Mouse (Mus musculus): ENCODE data around the gene Pnpla6.

DNA sequence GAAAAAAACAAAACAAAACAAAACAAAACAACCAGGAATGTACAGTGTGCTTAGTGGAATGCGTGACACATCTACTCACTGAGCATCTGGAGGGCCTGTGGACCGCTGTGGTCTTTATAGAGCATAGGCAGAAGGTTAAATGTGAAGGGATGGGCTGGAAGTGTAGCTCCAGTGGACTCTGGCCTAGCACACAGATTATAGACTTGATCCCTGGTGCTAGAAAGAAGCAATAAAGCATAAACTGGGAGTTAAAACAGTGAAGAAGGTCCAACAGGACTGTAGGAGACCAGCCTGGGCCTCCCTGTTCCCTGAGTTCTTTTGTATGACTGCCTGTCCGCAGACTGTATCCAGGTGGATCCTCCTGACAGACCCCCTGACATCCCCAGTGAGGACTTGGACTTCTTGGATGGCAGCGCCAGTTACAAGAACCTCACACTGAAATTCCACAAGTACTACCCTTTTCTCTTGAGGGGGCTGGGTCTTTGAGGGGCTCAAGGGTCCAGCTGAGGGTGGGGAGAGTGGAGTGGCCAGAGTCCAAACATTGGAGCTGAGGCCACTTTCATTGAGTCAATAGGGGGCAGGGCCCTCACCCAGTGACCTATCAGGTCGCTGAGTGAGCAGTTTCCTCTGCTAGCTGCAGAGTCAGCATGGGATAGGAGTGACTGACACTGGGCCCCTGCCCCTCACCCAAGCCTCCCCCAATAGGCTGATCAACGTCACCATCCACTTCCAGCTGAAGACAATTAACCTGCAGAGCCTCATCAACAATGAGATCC, 7.0 kb upstream of the Pnpla6 start:
- TF ChIP-seq CTCF (IDR thresholded peaks at IDR 0.05; ENCODE audit: low read depth): no peak
- TF ChIP-seq EP300 (IDR thresholded peaks at IDR 0.05; ENCODE audit: low read depth): no peak

Data from liver, postnatal 0 days (tissue).